Mouse (Mus musculus): ENCODE results near the gene Rhox2a. TPM values are rescaled to one million over a fixed set of nuclear protein-coding genes. Genes with fewer than 3 reads are reported as not detected.
"Not testable (repeated sequence)": the region's sequence is repeated elsewhere in the genome, so short reads cannot be mapped to it uniquely, and the experiment has no call there.

Gene Rhox2a
- polyA plus RNA-seq (2012; rRNA removed), result not detected in 2 replicates
- not detected in 2 replicates for polyA plus RNA-seq (2014; fragmentation: Nextera tagmentation; extraction: Ambion mirVana)

DNA sequence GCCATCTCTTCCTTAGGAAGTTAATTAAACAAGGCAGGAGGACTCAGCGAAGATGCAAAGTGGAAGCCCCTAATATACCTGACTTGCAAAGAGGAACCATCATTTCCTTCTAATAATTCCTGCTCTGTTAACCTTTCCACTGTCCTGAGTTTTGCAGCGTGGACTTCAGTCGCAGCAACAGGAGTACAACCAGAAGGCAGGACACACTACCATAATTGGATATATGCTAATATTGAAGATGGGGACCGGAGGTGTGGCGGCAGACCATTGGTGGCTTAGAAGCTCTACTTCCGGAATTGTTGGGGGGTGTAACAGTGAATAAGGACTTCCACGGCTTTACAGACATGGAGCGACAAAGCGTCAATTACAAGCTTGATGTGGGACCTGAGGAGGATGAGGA is at the start of gene Rhox2a:
Gene Rhox2a (plus strand): TSS at position 301 of the 400 bp plus-strand sequence.
- DNase-seq (ENCODE audit: low read depth in 3 of 3, low spot score in 3 of 3); H3K36me3 ChIP-seq (replicated peaks; ENCODE audit: control insufficient read depth, insufficient read depth, low read depth); H3K4me2 ChIP-seq (ENCODE audit: low read depth); H3K27ac ChIP-seq; ATAC-seq (ENCODE audit: insufficient read depth); H3K27me3 ChIP-seq (ENCODE audit: control insufficient read depth, insufficient read depth, low read length); H3K4me3 ChIP-seq (ENCODE audit: insufficient read depth in 1 of 2, low read depth in 2 of 2, low read length in 2 of 2); H3K9ac ChIP-seq (replicated peaks); H3K4me1 ChIP-seq (replicated peaks; ENCODE audit: control insufficient read depth in 2 of 2, insufficient read depth in 2 of 2, low read length in 1 of 2); H3K9me3 ChIP-seq (ENCODE audit: control insufficient read depth, low read length): not testable (repeated sequence)
- WGBS (ENCODE audit: insufficient replicate concordance), result no CpG with 5 or more reads among the region's 9 CpGs

DNA sequence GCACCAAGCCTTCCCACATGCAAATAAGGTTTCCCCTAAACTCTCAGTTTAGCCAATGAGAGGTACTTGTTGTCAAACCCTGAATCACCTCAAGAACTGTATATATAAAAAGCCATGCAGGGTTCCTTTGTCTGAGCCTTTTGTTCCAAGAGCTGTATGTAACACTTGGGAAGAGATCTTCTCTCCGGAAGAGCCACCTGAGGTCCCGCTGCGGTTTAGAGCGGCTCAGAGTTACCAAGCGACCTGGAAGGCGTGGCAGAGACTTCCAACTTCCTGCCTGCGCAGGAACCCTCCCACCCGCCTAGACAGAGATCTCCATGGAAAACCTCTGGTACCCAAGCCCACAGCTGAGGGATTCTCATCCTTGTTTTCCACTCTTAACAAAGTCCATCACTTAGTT is 46.1 kb upstream of the Rhox2a start:
- DNase-seq (ENCODE audit: low read depth in 3 of 3, low spot score in 3 of 3) (no peak), ATAC-seq (ENCODE audit: insufficient read depth) (no peak)
- H3K27ac ChIP-seq, result no peak overlapping the region
- 37% methylated on average over 8 of the region's 8 CpGs for WGBS (ENCODE audit: insufficient replicate concordance)
- no peak overlapping the region for H3K4me3 ChIP-seq (ENCODE audit: insufficient read depth in 1 of 2, low read depth in 2 of 2, low read length in 2 of 2)
- H3K4me1 ChIP-seq (replicated peaks; ENCODE audit: control insufficient read depth in 2 of 2, insufficient read depth in 2 of 2, low read length in 1 of 2), result no peaks in the 10 kb centered on the region
- H3K27me3 ChIP-seq (ENCODE audit: control insufficient read depth, insufficient read depth, low read length), result no peaks in the 10 kb centered on the region
- no peak overlapping the region for H3K4me2 ChIP-seq (ENCODE audit: low read depth)
- TF ChIP-seq EP300 (IDR thresholded peaks at IDR 0.05; ENCODE audit: low read depth) (no peak), CTCF (IDR thresholded peaks at IDR 0.05; ENCODE audit: low read depth) (no peak)
- no peak overlapping the region for H3K9ac ChIP-seq (replicated peaks)
- H3K9me3 ChIP-seq (ENCODE audit: control insufficient read depth, low read length), result no peaks in the 10 kb centered on the region
- no peaks in the 10 kb centered on the region for H3K36me3 ChIP-seq (replicated peaks; ENCODE audit: control insufficient read depth, insufficient read depth, low read depth)

DNA sequence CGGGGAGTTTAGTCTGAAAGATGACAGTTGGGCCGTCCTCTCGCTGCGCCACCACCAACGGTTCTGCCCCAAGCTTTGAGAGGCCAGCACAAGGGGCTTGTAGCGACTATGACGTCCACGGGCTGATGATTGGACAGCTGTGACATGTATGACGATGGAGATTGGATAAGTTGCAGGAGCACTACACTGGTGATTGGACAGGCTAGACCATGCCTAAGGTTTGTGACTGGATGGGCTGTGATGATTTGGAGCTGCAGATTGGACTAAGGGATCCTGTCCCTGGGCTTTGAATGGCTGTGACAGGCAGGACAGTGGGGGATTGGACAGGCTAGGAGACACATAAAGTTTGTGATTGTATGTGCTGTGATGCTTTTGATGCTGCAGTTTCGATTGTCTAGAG is 33.8 kb upstream of the Rhox2a start, which contains the start of gene Gm9:
Gene Gm9 (minus strand): TSS at position 101 of the 400 bp plus-strand sequence.
- no peak for TF ChIP-seq EP300 (IDR thresholded peaks at IDR 0.05; ENCODE audit: low read depth)
- Histone ChIP-seq H3K27ac (no peak within 1 kb of the TSS), H3K4me1 (replicated peaks; ENCODE audit: control insufficient read depth in 2 of 2, insufficient read depth in 2 of 2, low read length in 1 of 2) (no peaks in the 10 kb centered on the region), H3K9ac (replicated peaks) (no peak within 1 kb of the TSS), H3K27me3 (ENCODE audit: control insufficient read depth, insufficient read depth, low read length) (no peaks in the 10 kb centered on the region), H3K9me3 (ENCODE audit: control insufficient read depth, low read length) (no peaks in the 10 kb centered on the region), H3K4me3 (ENCODE audit: insufficient read depth in 1 of 2, low read depth in 2 of 2, low read length in 2 of 2) (no peak within 1 kb of the TSS), H3K36me3 (replicated peaks; ENCODE audit: control insufficient read depth, insufficient read depth, low read depth) (no peaks in the 10 kb centered on the region), H3K4me2 (ENCODE audit: low read depth) (no peak within 1 kb of the TSS)
- DNase-seq (ENCODE audit: low read depth in 3 of 3, low spot score in 3 of 3) (no peak), ATAC-seq (ENCODE audit: insufficient read depth) (no peak)
- WGBS (ENCODE audit: insufficient replicate concordance), result 75% methylated on average over 10 of the region's 10 CpGs

DNA sequence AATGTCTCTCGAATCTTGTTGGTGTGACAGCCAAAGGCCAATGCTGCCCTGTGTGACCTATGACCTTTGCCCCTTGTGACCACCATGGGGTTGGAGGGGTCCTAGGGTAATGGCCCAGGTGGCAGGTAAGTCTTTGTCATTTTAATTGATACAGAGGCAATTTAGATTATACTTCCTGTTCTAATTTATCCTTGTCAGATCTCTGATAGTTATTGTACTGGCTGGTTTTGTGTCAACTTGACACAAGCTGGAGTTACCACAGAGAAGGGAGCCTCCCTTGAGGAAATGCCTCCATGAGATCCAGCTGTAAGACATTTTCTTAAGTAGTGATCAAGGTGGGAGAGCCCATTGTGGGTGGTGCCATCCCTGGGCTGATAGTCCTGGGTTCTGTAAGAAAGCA is 22.6 kb upstream of the Rhox2a start, which contains the start of gene Rhox1:
Gene Rhox1 (minus strand): TSS at position 101 of the 400 bp plus-strand sequence.
- ATAC-seq (ENCODE audit: insufficient read depth); H3K4me2 ChIP-seq (ENCODE audit: low read depth); H3K27ac ChIP-seq; H3K36me3 ChIP-seq (replicated peaks; ENCODE audit: control insufficient read depth, insufficient read depth, low read depth); H3K9me3 ChIP-seq (ENCODE audit: control insufficient read depth, low read length); H3K9ac ChIP-seq (replicated peaks); DNase-seq (ENCODE audit: low read depth in 3 of 3, low spot score in 3 of 3); H3K4me1 ChIP-seq (replicated peaks; ENCODE audit: control insufficient read depth in 2 of 2, insufficient read depth in 2 of 2, low read length in 1 of 2); H3K4me3 ChIP-seq (ENCODE audit: insufficient read depth in 1 of 2, low read depth in 2 of 2, low read length in 2 of 2); H3K27me3 ChIP-seq (ENCODE audit: control insufficient read depth, insufficient read depth, low read length): not testable (repeated sequence)
- 48% methylated on average over 1 of the region's 1 CpGs for WGBS (ENCODE audit: insufficient replicate concordance)

DNA sequence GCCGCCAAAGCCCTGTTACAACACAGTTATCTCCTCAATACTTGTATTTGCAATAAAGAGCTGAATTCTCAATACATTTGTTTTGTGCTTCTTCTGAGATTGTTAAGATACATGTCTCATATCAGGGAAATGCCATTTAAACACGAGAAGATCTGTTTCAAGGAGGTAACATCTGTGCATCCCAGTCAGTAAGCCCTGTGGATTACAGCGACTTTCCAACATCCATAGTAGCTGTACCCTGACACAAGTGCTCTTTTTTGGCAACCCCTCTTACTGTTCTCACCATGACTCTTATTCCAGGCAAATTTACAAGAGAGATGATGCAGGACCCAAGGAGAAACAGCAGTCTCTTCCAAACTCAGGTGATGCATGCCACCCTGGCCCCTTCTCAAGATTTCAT is 4.8 kb downstream of the Rhox2a start, which contains the start of gene Rhox3a:
Gene Rhox3a (plus strand): TSS at position 301 of the 400 bp plus-strand sequence.
- H3K9ac ChIP-seq (replicated peaks); H3K4me1 ChIP-seq (replicated peaks; ENCODE audit: control insufficient read depth in 2 of 2, insufficient read depth in 2 of 2, low read length in 1 of 2); H3K27ac ChIP-seq; H3K27me3 ChIP-seq (ENCODE audit: control insufficient read depth, insufficient read depth, low read length); H3K36me3 ChIP-seq (replicated peaks; ENCODE audit: control insufficient read depth, insufficient read depth, low read depth); H3K9me3 ChIP-seq (ENCODE audit: control insufficient read depth, low read length); ATAC-seq (ENCODE audit: insufficient read depth); H3K4me3 ChIP-seq (ENCODE audit: insufficient read depth in 1 of 2, low read depth in 2 of 2, low read length in 2 of 2); DNase-seq (ENCODE audit: low read depth in 3 of 3, low spot score in 3 of 3); H3K4me2 ChIP-seq (ENCODE audit: low read depth): not testable (repeated sequence)
- WGBS (ENCODE audit: insufficient replicate concordance), result 56% methylated on average over 1 of the region's 3 CpGs

DNA sequence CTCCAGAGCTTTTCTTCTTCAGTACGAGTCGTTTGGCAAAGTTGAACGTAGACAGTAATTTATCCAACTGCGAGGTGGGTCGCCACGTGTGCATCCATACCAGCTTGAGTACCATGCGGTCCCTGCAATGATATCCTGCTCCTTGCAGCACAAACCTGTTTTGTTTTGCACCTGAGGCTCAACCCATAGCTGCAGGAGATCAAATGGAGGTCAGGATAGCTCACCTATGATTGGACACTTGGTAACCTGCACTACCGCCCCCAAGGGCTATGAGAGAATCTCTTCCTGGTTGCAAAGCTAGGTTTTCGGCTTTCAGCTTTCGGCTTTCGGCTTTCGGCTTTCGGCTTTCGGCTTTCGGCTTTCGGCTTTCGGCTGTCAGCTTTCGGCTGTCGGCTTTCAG is 20.3 kb downstream of the Rhox2a start, which contains the start of gene Rhox4a:
Gene Rhox4a (plus strand): TSS at position 301 of the 400 bp plus-strand sequence.
- H3K36me3 ChIP-seq (replicated peaks; ENCODE audit: control insufficient read depth, insufficient read depth, low read depth); ATAC-seq (ENCODE audit: insufficient read depth); H3K4me2 ChIP-seq (ENCODE audit: low read depth); H3K27me3 ChIP-seq (ENCODE audit: control insufficient read depth, insufficient read depth, low read length); H3K4me3 ChIP-seq (ENCODE audit: insufficient read depth in 1 of 2, low read depth in 2 of 2, low read length in 2 of 2); H3K27ac ChIP-seq; H3K4me1 ChIP-seq (replicated peaks; ENCODE audit: control insufficient read depth in 2 of 2, insufficient read depth in 2 of 2, low read length in 1 of 2); DNase-seq (ENCODE audit: low read depth in 3 of 3, low spot score in 3 of 3); H3K9me3 ChIP-seq (ENCODE audit: control insufficient read depth, low read length); H3K9ac ChIP-seq (replicated peaks): not testable (repeated sequence)
- WGBS (ENCODE audit: insufficient replicate concordance), result 82% methylated on average over 10 of the region's 19 CpGs

Other genes with a start within 250 kb of the Rhox2a start
- gene Sowahd, start 196.1 kb upstream of the Rhox2a start, polyA plus RNA-seq (2012; rRNA removed), result 0.02 TPM in 1 of 2 replicates, not detected in the other
- 0.11 TPM in 1 of 2 replicates, not detected in the other for gene Sowahd, start 196.1 kb upstream of the Rhox2a start, polyA plus RNA-seq (2014; fragmentation: Nextera tagmentation; extraction: Ambion mirVana)
- 261 and 564 TPM in 2 replicates for gene Rpl39, start 159.6 kb upstream of the Rhox2a start, polyA plus RNA-seq (2012; rRNA removed)
- 545 and 615 TPM in 2 replicates for gene Rpl39, start 159.6 kb upstream of the Rhox2a start, polyA plus RNA-seq (2014; fragmentation: Nextera tagmentation; extraction: Ambion mirVana)
- gene Upf3b, start 134.7 kb upstream of the Rhox2a start, polyA plus RNA-seq (2012; rRNA removed), result 6.4 and 13.4 TPM in 2 replicates
- 7.4 and 7.9 TPM in 2 replicates for gene Upf3b, start 134.7 kb upstream of the Rhox2a start, polyA plus RNA-seq (2014; fragmentation: Nextera tagmentation; extraction: Ambion mirVana)
- 1.7 and 2.3 TPM in 2 replicates for gene Nkap, start 118.2 kb upstream of the Rhox2a start, polyA plus RNA-seq (2012; rRNA removed)
- 4.4 and 5.1 TPM in 2 replicates for gene Nkap, start 118.2 kb upstream of the Rhox2a start, polyA plus RNA-seq (2014; fragmentation: Nextera tagmentation; extraction: Ambion mirVana)
- not detected in 2 replicates for gene Akap14, start 76.1 kb upstream of the Rhox2a start, polyA plus RNA-seq (2012; rRNA removed)
- gene Akap14, start 76.1 kb upstream of the Rhox2a start, polyA plus RNA-seq (2014; fragmentation: Nextera tagmentation; extraction: Ambion mirVana), result 0.13 TPM in 1 of 2 replicates, not detected in the other
- 111 and 169 TPM in 2 replicates for gene Ndufa1, start 53.8 kb upstream of the Rhox2a start, polyA plus RNA-seq (2012; rRNA removed)
- 253 and 273 TPM in 2 replicates for gene Ndufa1, start 53.8 kb upstream of the Rhox2a start, polyA plus RNA-seq (2014; fragmentation: Nextera tagmentation; extraction: Ambion mirVana)
- 1.1 and 1.7 TPM in 2 replicates for gene Rnf113a1, start 53.7 kb upstream of the Rhox2a start, polyA plus RNA-seq (2012; rRNA removed)
- gene Rnf113a1, start 53.7 kb upstream of the Rhox2a start, polyA plus RNA-seq (2014; fragmentation: Nextera tagmentation; extraction: Ambion mirVana), result 2.3 and 3.2 TPM in 2 replicates
- not detected in 2 replicates for gene Gm9, start 33.9 kb upstream of the Rhox2a start, polyA plus RNA-seq (2012; rRNA removed)
- not detected in 2 replicates for gene Gm9, start 33.9 kb upstream of the Rhox2a start, polyA plus RNA-seq (2014; fragmentation: Nextera tagmentation; extraction: Ambion mirVana)
- gene Rhox1, start 22.7 kb upstream of the Rhox2a start, polyA plus RNA-seq (2012; rRNA removed), result not detected in 2 replicates
- gene Rhox1, start 22.7 kb upstream of the Rhox2a start, polyA plus RNA-seq (2014; fragmentation: Nextera tagmentation; extraction: Ambion mirVana), result not detected in 2 replicates
- gene Rhox3a, start 4.9 kb downstream of the Rhox2a start, polyA plus RNA-seq (2012; rRNA removed), result not detected in 2 replicates
- not detected in 2 replicates for gene Rhox3a, start 4.9 kb downstream of the Rhox2a start, polyA plus RNA-seq (2014; fragmentation: Nextera tagmentation; extraction: Ambion mirVana)
- not detected in 2 replicates for gene Rhox4a, start 20.4 kb downstream of the Rhox2a start, polyA plus RNA-seq (2012; rRNA removed)
- gene Rhox4a, start 20.4 kb downstream of the Rhox2a start, polyA plus RNA-seq (2014; fragmentation: Nextera tagmentation; extraction: Ambion mirVana), result not detected in 2 replicates
- not detected in 2 replicates for gene Rhox3a2, start 135.1 kb downstream of the Rhox2a start, polyA plus RNA-seq (2012; rRNA removed)
- gene Rhox3a2, start 135.1 kb downstream of the Rhox2a start, polyA plus RNA-seq (2014; fragmentation: Nextera tagmentation; extraction: Ambion mirVana), result not detected in 2 replicates
- not detected in 2 replicates for gene Rhox4a2, start 145.9 kb downstream of the Rhox2a start, polyA plus RNA-seq (2012; rRNA removed)
- gene Rhox4a2, start 145.9 kb downstream of the Rhox2a start, polyA plus RNA-seq (2014; fragmentation: Nextera tagmentation; extraction: Ambion mirVana), result not detected in 2 replicates
- not detected in 2 replicates for gene Rhox2b, start 167.1 kb downstream of the Rhox2a start, polyA plus RNA-seq (2012; rRNA removed)
- gene Rhox2b, start 167.1 kb downstream of the Rhox2a start, polyA plus RNA-seq (2014; fragmentation: Nextera tagmentation; extraction: Ambion mirVana), result not detected in 2 replicates
- gene Rhox4b, start 187.5 kb downstream of the Rhox2a start, polyA plus RNA-seq (2012; rRNA removed), result not detected in 2 replicates
- not detected in 2 replicates for gene Rhox4b, start 187.5 kb downstream of the Rhox2a start, polyA plus RNA-seq (2014; fragmentation: Nextera tagmentation; extraction: Ambion mirVana)
- not detected in 2 replicates for gene Rhox2c, start 208.7 kb downstream of the Rhox2a start, polyA plus RNA-seq (2012; rRNA removed)
- gene Rhox2c, start 208.7 kb downstream of the Rhox2a start, polyA plus RNA-seq (2014; fragmentation: Nextera tagmentation; extraction: Ambion mirVana), result not detected in 2 replicates
- not detected in 2 replicates for gene Rhox3c, start 213.6 kb downstream of the Rhox2a start, polyA plus RNA-seq (2012; rRNA removed)
- gene Rhox3c, start 213.6 kb downstream of the Rhox2a start, polyA plus RNA-seq (2014; fragmentation: Nextera tagmentation; extraction: Ambion mirVana), result not detected in 2 replicates
- gene Rhox4c, start 235.4 kb downstream of the Rhox2a start, polyA plus RNA-seq (2012; rRNA removed), result not detected in 2 replicates
- not detected in 2 replicates for gene Rhox4c, start 235.4 kb downstream of the Rhox2a start, polyA plus RNA-seq (2014; fragmentation: Nextera tagmentation; extraction: Ambion mirVana)
- not detected in 2 replicates for gene Rhox2d, start 248.5 kb downstream of the Rhox2a start, polyA plus RNA-seq (2012; rRNA removed)
- gene Rhox2d, start 248.5 kb downstream of the Rhox2a start, polyA plus RNA-seq (2014; fragmentation: Nextera tagmentation; extraction: Ambion mirVana), result not detected in 2 replicates

Measured in liver, embryonic 14.5 days (tissue).